Mouse (Mus musculus): ENCODE data around the gene Kifc5b. TPM values are rescaled to one million over a fixed set of nuclear protein-coding genes. Genes with fewer than 3 reads are reported as not detected.
"Not testable (repeated sequence)": the region's sequence is repeated elsewhere in the genome, so short reads cannot be mapped to it uniquely, and the experiment has no call there.

Kifc5b gene
- total RNA-seq, 2 experiments from 2014 or later: 2.6 to 16.0 TPM

GRCm38 (mm10) chr17:26968200-26968611 lies 51.3 kb downstream of the Kifc5b start:
- ATAC-seq (replicated peaks; ENCODE audit: poor library complexity): no peak

- ATAC-seq (replicated peaks; ENCODE audit: poor library complexity): no peak
These were observed 52.4 kb downstream of the Kifc5b start for GRCm38 (mm10) chr17:26969257-26969656.

- no peak for ATAC-seq (replicated peaks; ENCODE audit: poor library complexity)
These were observed 53.3 kb downstream of the Kifc5b start for GRCm38 (mm10) chr17:26970221-26970620.

- no peak for ATAC-seq (replicated peaks; ENCODE audit: poor library complexity)
These were observed 54.5 kb downstream of the Kifc5b start for GRCm38 (mm10) chr17:26971247-26971905.

- no peak for ATAC-seq (replicated peaks; ENCODE audit: poor library complexity)
These were observed 55.2 kb downstream of the Kifc5b start for GRCm38 (mm10) chr17:26972107-26972506.

GRCm38 (mm10) chr17:26972703-26973574 lies 56.0 kb downstream of the Kifc5b start, which contains the start of gene Zbtb9:
Zbtb9 (plus strand) TSS chr17:26973167.
- ATAC-seq (replicated peaks; ENCODE audit: poor library complexity): peak; percentile 97

- no peak for ATAC-seq (replicated peaks; ENCODE audit: poor library complexity)
These were observed 57.7 kb downstream of the Kifc5b start for GRCm38 (mm10) chr17:26974547-26974946.

GRCm38 (mm10) chr17:26975415-26975814 lies 58.5 kb downstream of the Kifc5b start:
- no peak for ATAC-seq (replicated peaks; ENCODE audit: poor library complexity)

- not testable (repeated sequence) for ATAC-seq (replicated peaks; ENCODE audit: poor library complexity)
These were observed 60.5 kb downstream of the Kifc5b start for GRCm38 (mm10) chr17:26977354-26977753.

GRCm38 (mm10) chr17:26979426-26979825 lies 62.5 kb downstream of the Kifc5b start:
- ATAC-seq (replicated peaks; ENCODE audit: poor library complexity): peak; percentile 42; the same call in 1 of the 2 replicates

GRCm38 (mm10) chr17:26981050-26981449 lies 64.2 kb downstream of the Kifc5b start:
- ATAC-seq (replicated peaks; ENCODE audit: poor library complexity): peak; percentile 26; the same call in 1 of the 2 replicates

Other genes with a start within 250 kb of the Kifc5b start
- gene Crebrf, start 201.4 kb upstream of the Kifc5b start, total RNA-seq (2015): 7.0 and 13.5 TPM in 2 replicates
- 11.1 and 18.0 TPM in 2 replicates for gene Crebrf, start 201.4 kb upstream of the Kifc5b start, total RNA-seq (2017)
- gene Bnip1, start 136.0 kb upstream of the Kifc5b start, total RNA-seq (2015): 38.2 and 42.5 TPM in 2 replicates
- gene Bnip1, start 136.0 kb upstream of the Kifc5b start, total RNA-seq (2017): 47.6 and 48.6 TPM in 2 replicates
- not detected in 2 replicates for gene Nkx2-5, start 72.1 kb upstream of the Kifc5b start, total RNA-seq (2015)
- not detected in 2 replicates for gene Nkx2-5, start 72.1 kb upstream of the Kifc5b start, total RNA-seq (2017)
- gene Phf1, start 16.0 kb downstream of the Kifc5b start, total RNA-seq (2015): 2.1 TPM in 2 replicates
- gene Phf1, start 16.0 kb downstream of the Kifc5b start, total RNA-seq (2017): 3.5 and 4.6 TPM in 2 replicates
- 181 and 216 TPM in 2 replicates for gene Cuta, start 22.5 kb downstream of the Kifc5b start, total RNA-seq (2015)
- 75.8 and 82.9 TPM in 2 replicates for gene Cuta, start 22.5 kb downstream of the Kifc5b start, total RNA-seq (2017)
- gene Syngap1, start 24.2 kb downstream of the Kifc5b start, total RNA-seq (2015): 5.3 and 11.6 TPM in 2 replicates
- gene Syngap1, start 24.2 kb downstream of the Kifc5b start, total RNA-seq (2017): 3.6 TPM in 2 replicates
- 2.9 and 5.3 TPM in 2 replicates for gene Zbtb9, start 56.1 kb downstream of the Kifc5b start, total RNA-seq (2015)
- gene Zbtb9, start 56.1 kb downstream of the Kifc5b start, total RNA-seq (2017): 16.3 and 22.1 TPM in 2 replicates
- 130 and 135 TPM in 2 replicates for gene Bak1, start 111.9 kb downstream of the Kifc5b start, total RNA-seq (2015)
- 63.3 and 68.7 TPM in 2 replicates for gene Bak1, start 111.9 kb downstream of the Kifc5b start, total RNA-seq (2017)
- 3.4 and 3.6 TPM in 2 replicates for gene Itpr3, start 140.2 kb downstream of the Kifc5b start, total RNA-seq (2015)
- gene Itpr3, start 140.2 kb downstream of the Kifc5b start, total RNA-seq (2017): 5.3 and 6.2 TPM in 2 replicates
- gene Uqcc2, start 216.8 kb downstream of the Kifc5b start, total RNA-seq (2015): 134 and 138 TPM in 2 replicates
- 154 and 170 TPM in 2 replicates for gene Uqcc2, start 216.8 kb downstream of the Kifc5b start, total RNA-seq (2017)